Mouse (Mus musculus) embryo, embryonic 11.5 days (tissue): ENCODE data around the gene Plppr2.

Experiments
- DNase-seq: peaks from one replicate; pipeline ENCODE4 v3.0.0-alpha.2; 2012; ENCODE audit warnings: low read depth, low spot score

Gene Plppr2

GRCm38 (mm10) chr9:21932445-21933137 is 4.2 kb upstream of the Plppr2 start:
- DNase-seq, result no peak

GRCm38 (mm10) chr9:21934021-21934420 is 2.8 kb upstream of the Plppr2 start:
- no peak for DNase-seq

DNA sequence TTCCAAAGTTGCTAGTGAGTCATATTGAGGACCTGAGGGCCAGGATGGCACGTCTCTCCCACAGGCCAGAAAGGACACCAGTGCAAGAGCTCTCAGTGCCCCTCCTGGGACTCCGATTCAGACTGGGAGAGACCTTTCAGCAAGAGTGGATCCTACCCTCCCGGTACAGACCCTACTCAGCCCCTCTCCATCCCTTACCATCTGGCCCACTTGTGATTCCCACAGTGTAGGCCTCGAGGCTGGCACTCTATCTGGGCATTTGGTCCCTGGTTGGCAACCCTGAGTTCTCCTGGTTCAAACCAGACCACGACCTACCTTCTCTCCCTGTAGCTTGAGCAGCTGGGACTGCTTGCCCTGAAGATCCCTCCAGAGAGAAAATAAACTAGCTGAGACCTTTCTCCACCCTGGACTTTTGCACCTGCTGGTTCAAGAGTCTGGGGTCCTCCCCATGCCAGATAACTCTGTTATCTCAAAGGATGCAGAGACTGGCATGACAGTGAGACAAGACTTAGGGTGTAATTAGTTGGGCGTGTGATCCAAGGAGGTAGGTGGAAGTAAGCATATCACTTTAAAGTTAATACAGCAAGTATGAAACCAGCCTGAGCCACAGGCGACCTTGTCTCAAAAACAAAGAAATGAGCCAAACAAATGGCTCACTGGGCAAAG is 1.2 kb upstream of the Plppr2 start:
- no peak for DNase-seq

GRCm38 (mm10) chr9:21937711-21938175 is 910 bp downstream of the Plppr2 start:
- DNase-seq, result no peak

DNA sequence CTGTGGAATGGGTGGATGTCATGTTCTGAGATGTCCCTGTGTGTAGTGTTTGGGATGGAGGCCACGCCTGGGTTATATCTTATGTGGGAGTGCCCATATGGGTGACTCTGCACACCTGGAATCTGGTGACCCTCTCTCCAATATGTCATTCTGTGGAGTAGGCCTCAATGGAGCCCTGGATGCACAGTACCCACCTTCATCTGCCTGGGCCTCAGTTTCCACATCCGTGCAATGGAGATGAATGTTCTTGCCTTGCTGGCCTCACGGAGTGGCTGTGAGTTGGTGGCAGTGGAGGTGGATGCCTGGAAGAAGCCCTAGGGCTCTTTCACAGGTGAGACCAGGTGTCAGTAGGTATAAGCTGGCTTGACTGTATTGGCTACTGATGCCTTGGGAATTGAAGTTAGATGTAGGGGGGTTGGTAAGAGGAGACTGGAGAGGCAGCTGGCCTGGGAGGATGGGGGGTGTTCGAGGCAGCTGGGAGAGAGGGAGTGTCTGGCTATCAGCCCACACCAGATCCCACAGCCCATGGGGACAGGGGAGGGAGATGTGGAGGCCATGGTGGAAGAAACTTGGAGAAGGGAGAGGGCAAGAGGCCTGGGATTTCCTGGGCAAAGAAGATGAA is 1.5 kb downstream of the Plppr2 start:
- no peak for DNase-seq

DNA sequence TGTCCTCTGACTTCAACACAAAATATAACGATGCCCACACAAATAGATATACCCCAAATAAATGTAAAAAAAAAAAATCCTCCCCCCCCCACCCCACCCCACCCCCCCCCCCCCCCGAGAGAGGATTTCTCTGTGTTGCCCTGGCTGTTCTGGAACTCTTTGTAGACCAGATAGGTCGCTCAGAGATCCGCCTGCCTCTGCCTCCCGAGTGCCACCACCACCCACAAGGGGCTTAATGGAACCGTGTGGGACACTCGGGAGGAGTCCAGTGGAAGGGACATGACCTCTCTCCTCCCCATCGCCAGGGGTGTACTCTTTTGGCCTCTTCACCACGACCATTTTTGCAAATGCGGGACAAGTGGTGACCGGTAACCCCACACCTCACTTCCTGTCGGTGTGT is 6.2 kb downstream of the Plppr2 start:
- no peak for DNase-seq

GRCm38 (mm10) chr9:21943638-21944037 is 6.8 kb downstream of the Plppr2 start:
- DNase-seq, result no peak

GRCm38 (mm10) chr9:21944267-21944666 is 7.4 kb downstream of the Plppr2 start:
- DNase-seq, result no peak

- no peak for DNase-seq
Measured at GRCm38 (mm10) chr9:21947540-21948130, 10.8 kb downstream of the Plppr2 start.

GRCm38 (mm10) chr9:21948146-21948545 is 11.3 kb downstream of the Plppr2 start:
- DNase-seq, result no peak

DNA sequence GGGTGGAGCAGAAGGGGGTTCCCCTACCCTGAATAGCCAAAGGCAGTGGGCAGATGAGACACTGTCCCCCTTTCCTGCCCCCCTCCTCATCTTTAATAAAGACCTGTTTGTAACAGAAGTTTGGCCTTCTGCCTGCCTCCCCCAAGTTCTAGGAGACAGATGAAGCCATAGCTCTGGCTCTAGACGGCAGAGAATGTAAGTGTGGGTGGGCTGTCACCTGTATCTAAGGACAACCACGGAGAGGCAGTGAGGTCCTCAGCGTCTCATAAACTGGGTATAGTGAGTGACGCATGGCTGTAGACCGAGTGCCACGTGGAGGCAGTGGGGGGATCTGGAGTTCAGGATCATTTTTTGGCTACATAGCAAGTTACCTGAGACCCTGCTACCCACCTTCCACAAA is 12.0 kb downstream of the Plppr2 start:
- DNase-seq, result no peak

DNA sequence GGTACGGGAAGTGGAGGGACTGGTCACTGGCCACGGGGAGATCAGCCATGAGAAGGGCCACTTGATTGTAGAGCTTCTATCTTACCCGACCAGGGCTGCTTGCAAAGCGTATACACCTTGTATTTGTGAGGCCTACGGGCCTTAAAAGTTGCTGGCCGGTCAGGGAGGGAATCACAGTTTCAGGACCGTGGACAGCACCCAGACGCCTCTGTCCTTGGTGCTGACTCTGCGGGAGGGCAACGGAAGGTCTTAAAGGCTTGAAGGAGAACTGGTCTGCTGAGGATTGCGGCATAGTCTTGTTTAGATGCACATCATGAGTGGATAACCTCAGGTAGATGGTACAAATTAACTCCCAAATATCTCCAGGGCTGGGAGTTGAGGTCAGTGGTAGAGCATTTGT is 13.5 kb downstream of the Plppr2 start:
- DNase-seq, result peak; percentile 58

DNA sequence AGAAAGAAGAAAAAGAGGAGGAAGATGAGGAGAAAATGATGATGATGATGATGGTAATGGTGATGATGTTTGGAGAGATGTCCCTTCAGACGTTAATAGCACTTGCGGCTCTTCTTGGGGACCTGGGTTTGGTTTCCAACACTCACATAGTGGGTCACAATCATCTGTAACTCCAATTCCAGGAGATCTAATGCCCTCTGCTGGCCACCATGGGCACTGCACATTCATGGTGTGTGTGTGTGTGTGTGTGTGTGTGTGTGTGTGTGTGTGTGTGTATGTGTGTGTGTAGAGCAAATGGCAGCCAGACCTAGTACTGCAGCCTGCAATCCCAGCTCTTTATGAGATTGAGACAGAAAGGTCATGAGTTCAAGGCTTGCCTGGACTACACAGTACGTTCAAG is 15.1 kb downstream of the Plppr2 start:
- DNase-seq, result no peak

DNA sequence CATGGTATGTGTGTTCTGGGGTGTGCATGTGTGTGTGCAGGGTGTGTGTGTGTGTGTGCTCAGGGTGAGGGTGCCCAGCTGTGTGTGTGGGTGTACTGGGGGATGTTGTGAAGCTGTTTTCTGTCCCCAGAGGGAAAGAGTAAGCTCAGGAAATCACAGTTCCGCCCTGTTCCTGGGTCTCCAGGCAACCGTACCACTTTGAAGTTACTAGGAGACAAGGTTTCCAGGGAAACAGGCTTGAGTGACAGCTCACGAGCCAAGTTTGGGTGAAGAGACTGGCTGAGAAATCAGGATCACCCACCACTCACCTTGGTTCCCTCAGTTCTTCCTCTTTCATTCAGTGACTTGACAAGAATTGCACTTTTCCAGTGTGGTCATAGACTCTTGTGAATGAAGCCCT is 16.8 kb downstream of the Plppr2 start:
- no peak for DNase-seq

GRCm38 (mm10) chr9:21954635-21955034 is 17.8 kb downstream of the Plppr2 start:
- no peak for DNase-seq

GRCm38 (mm10) chr9:21955225-21955569 is 18.4 kb downstream of the Plppr2 start:
- no peak for DNase-seq

DNA sequence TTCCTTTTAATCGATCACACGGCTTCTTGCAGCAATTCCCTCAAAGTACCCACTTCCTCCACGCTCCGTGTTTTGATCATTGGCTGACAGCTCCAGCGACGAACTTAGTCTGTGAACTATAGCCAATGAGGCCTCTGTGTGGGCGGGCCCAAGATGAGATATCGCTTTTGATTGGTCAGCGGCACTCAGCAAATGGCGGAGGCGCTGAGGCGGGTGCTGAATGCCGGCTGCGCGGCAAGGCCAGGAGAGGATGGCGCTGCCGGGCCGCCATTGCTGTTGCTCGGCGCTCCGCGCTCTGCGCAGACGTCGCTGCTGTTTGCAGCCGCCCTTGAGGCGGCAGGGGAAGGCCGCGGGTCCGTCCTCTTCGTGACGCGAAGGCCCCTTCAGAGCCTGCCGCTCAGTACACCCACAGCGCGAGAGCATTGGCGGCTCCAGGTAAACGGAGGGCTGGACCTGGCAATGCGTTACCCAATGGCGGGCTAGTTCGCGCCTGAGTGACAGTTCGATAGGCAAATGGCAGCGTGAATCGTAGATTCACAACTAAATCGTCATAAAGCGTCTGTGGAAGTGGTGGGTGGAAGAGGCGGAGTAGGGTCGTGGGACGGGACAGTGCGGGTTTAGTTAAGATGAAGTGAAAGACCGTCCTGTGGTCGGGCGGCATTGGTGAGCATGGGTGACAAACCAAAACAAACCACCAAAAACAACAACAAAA is 18.9 kb downstream of the Plppr2 start, which contains the start of gene Swsap1:
Swsap1 (plus strand) TSS at position 186 of the 712 bp plus-strand sequence.
- DNase-seq, result peak; percentile 96

DNA sequence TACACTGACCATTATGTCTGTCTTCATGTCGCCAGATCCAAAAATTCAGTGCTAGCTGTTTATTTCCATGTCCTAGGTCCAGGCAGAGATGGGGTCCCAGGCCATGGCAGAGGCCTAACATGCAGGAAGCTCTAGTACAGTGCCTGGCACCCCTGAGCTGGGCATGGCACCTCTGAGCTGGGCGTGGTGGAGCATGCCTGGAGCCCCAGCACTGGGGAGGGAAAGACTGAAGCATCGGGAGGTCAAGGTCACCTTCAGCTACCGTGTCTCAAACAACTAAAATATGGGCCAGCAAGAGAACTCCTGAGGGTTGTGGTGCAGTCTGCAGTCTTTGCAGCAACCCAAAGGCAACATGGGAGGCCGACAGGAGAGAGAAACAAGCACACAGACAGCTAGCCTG is 21.5 kb downstream of the Plppr2 start:
- DNase-seq, result no peak

DNA sequence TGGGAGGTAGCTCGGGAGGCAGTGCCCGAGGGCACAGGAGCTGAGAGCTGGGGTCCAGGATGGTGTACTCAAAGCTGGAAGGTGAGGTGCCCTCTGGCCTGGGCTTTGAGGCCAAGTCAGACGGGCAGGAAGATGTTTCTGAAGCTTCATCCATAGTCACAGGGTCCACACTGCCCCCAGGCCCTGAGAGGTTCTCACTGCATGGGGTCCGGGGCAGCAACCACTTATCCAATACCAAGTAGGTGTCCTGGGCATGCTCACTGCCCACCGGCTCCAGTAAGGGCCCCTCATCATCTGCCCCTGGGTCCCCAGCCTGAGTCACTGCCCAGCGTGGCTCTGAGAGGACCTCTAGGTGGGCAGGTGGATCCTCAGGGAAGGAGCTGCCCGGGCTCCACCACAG is 22.4 kb downstream of the Plppr2 start:
- DNase-seq, result no peak

GRCm38 (mm10) chr9:21960135-21960534 is 23.3 kb downstream of the Plppr2 start:
- no peak for DNase-seq

GRCm38 (mm10) chr9:21960558-21961208 is 23.9 kb downstream of the Plppr2 start:
- no peak for DNase-seq
